Mouse (Mus musculus) heart, embryonic 13.5 days (tissue): ENCODE results near the gene Taf3. TPM values are rescaled to one million over a fixed set of nuclear protein-coding genes. Genes with fewer than 3 reads are reported as not detected.

Experiments used
- ATAC-seq: fragments of 200-750 bp; cut with Nextera tagmentation; 2 replicates; pipeline ENCODE4 v1.8.0; 2017; ENCODE audit warnings: moderate TSS enrichment; ENCODE audit not compliant: insufficient number of reproducible peaks, low FRiP score, low TSS enrichment; ENCODE audit errors: extremely low read depth
- H3K27ac ChIP-seq: fragments of 300-500 bp; sonication (generic); replicated peaks from 2 replicates; pipeline ENCODE4 v1.5.1; 2015; ENCODE audit warnings: moderate library complexity, mild to moderate bottlenecking, inconsistent platforms
- H3K27me3 ChIP-seq: fragments of 300-500 bp; sonication (generic); replicated peaks from 2 replicates; pipeline ENCODE4 v1.6.1; 2015; ENCODE audit warnings: mild to moderate bottlenecking, inconsistent platforms
- H3K36me3 ChIP-seq: fragments of 300-500 bp; sonication (generic); 2 replicates; pipeline ENCODE4 v1.6.1; 2015; ENCODE audit warnings: mild to moderate bottlenecking, inconsistent platforms
- H3K4me1 ChIP-seq: fragments of 300-500 bp; sonication (generic); 2 replicates; pipeline ENCODE4 v1.6.1; 2015; ENCODE audit warnings: inconsistent platforms
- H3K4me2 ChIP-seq: fragments of 300-500 bp; sonication (generic); 2 replicates; pipeline ENCODE4 v1.6.1; 2015; ENCODE audit warnings: inconsistent platforms, mild to moderate bottlenecking, moderate library complexity
- H3K4me3 ChIP-seq: fragments of 300-500 bp; sonication (generic); 2 replicates; pipeline ENCODE4 v1.5.1; 2015; ENCODE audit warnings: moderate library complexity, mild to moderate bottlenecking, inconsistent platforms
- H3K9ac ChIP-seq: fragments of 300-500 bp; sonication (generic); 2 replicates; pipeline ENCODE4 v1.6.1; 2015; ENCODE audit warnings: inconsistent platforms, mild to moderate bottlenecking, moderate library complexity
- H3K9me3 ChIP-seq: fragments of 300-500 bp; sonication (generic); 2 replicates; pipeline ENCODE4 v1.6.1; 2016; ENCODE audit warnings: inconsistent platforms
- WGBS: fragments of 180-500 bp; shearing (Covaris S2); methylation state at CpG from one replicate; pipeline ENCODE4 v1.1.7; 2015; ENCODE audit warnings: mixed read lengths; 5-methylcytosine and 5-hydroxymethylcytosine counted together
- polyA plus RNA-seq: library from polyadenylated mRNA; unstranded; fragments of >200 nt; fragmentation: Nextera tagmentation; extraction: Ambion mirVana; gene quantifications from 2 replicates; pipeline ENCODE4 v1.2.1, GENCODE M21; 2015

The Taf3 gene
- polyA plus RNA-seq, 1 experiment from 2014 or later = 8.0 TPM

- H3K9ac ChIP-seq = 0 out of 2 replicates have a peak overlapping the region, but pooled peaks have one; percentile 10
- H3K4me1 ChIP-seq = peaks cover 56% of the 10 kb centered on the region
- H3K9me3 ChIP-seq = no peaks in the 10 kb centered on the region
- H3K27me3 ChIP-seq = peaks cover 88% of the 10 kb centered on the region
- 7% methylated on average over 11 of the region's 11 CpGs for WGBS
- peak overlapping the region; percentile 64 for H3K4me3 ChIP-seq
- H3K4me2 ChIP-seq = peak overlapping the region; percentile 97
- no peak for ATAC-seq
- H3K27ac ChIP-seq = no peak overlapping the region
- no peaks in the 10 kb centered on the region for H3K36me3 ChIP-seq
These were observed 168.1 kb downstream of the Taf3 start for GRCm38 (mm10) chr2:9880271-9880670.

GRCm38 (mm10) chr2:9879493-9879892, 168.9 kb downstream of the Taf3 start:
- Histone ChIP-seq H3K27me3 (peaks cover 88% of the 10 kb centered on the region), H3K9me3 (no peaks in the 10 kb centered on the region), H3K4me1 (peaks cover 64% of the 10 kb centered on the region), H3K4me3 (peak overlapping the region; percentile 64), H3K9ac (peak overlapping the region; percentile 80), H3K4me2 (peak overlapping the region; percentile 97), H3K36me3 (no peaks in the 10 kb centered on the region), H3K27ac (peak overlapping the region; percentile 78; the same call in 1 of the 2 replicates)
- peak; percentile 90 for ATAC-seq
- under 1% methylated on average over 21 of the region's 21 CpGs for WGBS

GRCm38 (mm10) chr2:9879092-9879491, 169.3 kb downstream of the Taf3 start:
- WGBS = 1% methylated on average over 22 of the region's 22 CpGs
- H3K27ac ChIP-seq = peak overlapping the region; percentile 78
- H3K4me1 ChIP-seq = peaks cover 64% of the 10 kb centered on the region
- peaks cover 88% of the 10 kb centered on the region for H3K27me3 ChIP-seq
- no peaks in the 10 kb centered on the region for H3K36me3 ChIP-seq
- H3K9ac ChIP-seq = peak overlapping the region; percentile 80
- peak overlapping the region; percentile 64 for H3K4me3 ChIP-seq
- no peak for ATAC-seq
- H3K9me3 ChIP-seq = no peaks in the 10 kb centered on the region
- H3K4me2 ChIP-seq = peak overlapping the region; percentile 97

GRCm38 (mm10) chr2:9878564-9879081, 169.8 kb downstream of the Taf3 start:
- Histone ChIP-seq H3K4me3 (peak overlapping the region; percentile 64), H3K9ac (peak overlapping the region; percentile 80), H3K9me3 (no peaks in the 10 kb centered on the region), H3K27ac (peak overlapping the region; percentile 78), H3K4me1 (peaks cover 60% of the 10 kb centered on the region), H3K4me2 (peak overlapping the region; percentile 97), H3K27me3 (peaks cover 88% of the 10 kb centered on the region), H3K36me3 (no peaks in the 10 kb centered on the region)
- ATAC-seq = peak; percentile 32; the same call in 1 of the 2 replicates
- under 1% methylated on average over 29 of the region's 33 CpGs for WGBS

DNA sequence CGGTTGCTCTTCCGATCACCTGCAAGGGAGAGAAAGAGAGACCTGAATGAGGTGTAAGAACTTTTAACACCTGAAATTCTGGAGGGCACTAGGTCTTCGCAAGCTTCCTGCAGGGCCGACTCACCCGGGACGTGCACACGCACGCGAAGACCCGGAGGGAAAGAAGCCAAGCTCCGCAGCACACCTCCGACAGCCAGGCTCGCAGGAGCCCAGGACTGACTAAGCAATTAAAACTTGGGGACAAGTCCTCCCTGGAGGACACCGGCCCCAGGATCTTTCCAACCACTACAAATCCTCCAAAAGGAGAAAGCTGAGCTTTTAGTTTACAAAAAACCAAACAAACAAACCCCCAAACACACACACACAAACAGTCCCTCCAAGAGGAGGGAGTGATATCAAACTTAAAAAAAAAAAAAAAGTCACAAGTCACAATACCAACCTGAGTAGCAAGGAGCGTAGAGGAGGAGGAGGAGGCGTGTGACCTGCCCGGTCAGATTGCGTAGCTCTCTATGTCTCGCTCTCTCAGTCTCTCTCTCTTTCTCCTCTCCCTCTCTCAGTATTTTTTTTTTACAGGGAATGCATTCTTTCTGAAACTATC, 170.3 kb downstream of the Taf3 start:
- Histone ChIP-seq H3K4me2 (peak overlapping the region; percentile 97), H3K27me3 (peaks cover 88% of the 10 kb centered on the region), H3K27ac (peak overlapping the region; percentile 78), H3K4me1 (peaks cover 55% of the 10 kb centered on the region), H3K4me3 (peak overlapping the region; percentile 64), H3K36me3 (no peaks in the 10 kb centered on the region), H3K9me3 (no peaks in the 10 kb centered on the region), H3K9ac (peak overlapping the region; percentile 80)
- WGBS = under 1% methylated on average over 19 of the region's 19 CpGs
- ATAC-seq = no peak

DNA sequence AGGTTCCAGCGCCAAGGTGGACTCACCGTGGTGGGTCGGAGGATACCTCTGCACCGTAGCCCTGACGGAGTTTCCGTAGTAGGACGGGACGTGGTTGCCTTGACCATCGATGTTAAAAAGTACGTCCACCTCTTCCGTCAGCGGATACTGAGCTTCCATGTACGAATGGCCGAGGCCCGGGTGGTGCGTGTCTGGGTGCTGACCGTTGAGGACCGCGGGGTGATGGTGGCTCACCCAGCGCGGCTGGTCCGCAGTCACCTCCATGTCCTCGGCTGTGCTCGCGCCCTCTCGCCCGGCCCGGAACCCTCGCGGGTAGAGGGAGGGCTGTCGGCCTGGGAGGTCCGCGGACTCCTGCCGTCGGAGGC, 171.1 kb downstream of the Taf3 start:
- Histone ChIP-seq H3K9ac (peak overlapping the region; percentile 80), H3K36me3 (no peaks in the 10 kb centered on the region), H3K9me3 (no peaks in the 10 kb centered on the region), H3K27ac (peak overlapping the region; percentile 78; the same call in 1 of the 2 replicates), H3K27me3 (peaks cover 89% of the 10 kb centered on the region), H3K4me1 (peaks cover 56% of the 10 kb centered on the region), H3K4me3 (peak overlapping the region; percentile 64), H3K4me2 (peak overlapping the region; percentile 97)
- no peak for ATAC-seq
- under 1% methylated on average over 35 of the region's 35 CpGs for WGBS

DNA sequence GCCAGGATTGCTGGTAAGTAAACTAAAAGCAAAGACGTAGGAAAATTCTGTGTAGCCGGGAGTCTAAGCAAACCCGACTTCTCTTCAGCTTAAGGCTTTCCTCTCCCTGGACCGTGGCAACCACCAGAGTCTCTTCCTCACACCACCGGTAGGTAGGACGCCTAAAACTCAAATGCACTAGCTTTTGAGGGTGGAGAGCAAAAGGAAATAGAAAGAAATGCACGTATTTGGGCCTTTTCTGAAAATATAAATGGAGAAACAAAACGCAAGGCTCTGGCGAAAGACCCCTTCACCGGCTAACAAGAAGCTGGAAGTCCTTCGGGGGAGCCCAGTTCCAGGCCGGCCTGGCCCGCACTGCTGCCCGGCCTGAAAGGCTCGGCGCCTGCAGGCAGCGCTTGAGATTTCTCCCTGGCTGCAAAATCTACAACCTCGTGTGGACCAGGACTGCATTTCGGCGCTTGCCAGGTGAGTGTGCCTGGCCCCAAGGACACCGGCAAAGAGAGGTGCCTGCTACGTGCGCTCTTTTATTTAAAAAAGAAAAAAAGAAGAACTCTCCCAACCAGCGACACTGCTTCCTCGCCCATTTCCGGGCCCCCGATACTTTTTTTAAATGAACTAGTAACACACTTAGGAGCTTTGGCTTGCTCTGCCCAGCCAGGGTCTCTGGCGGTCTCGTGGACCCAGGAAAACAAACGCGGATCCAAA, 171.6 kb downstream of the Taf3 start:
- Histone ChIP-seq H3K4me1 (peaks cover 58% of the 10 kb centered on the region), H3K9ac (peak overlapping the region; percentile 80), H3K27me3 (peaks cover 89% of the 10 kb centered on the region), H3K4me3 (peak overlapping the region; percentile 64), H3K4me2 (peak overlapping the region; percentile 97), H3K9me3 (no peaks in the 10 kb centered on the region), H3K36me3 (no peaks in the 10 kb centered on the region), H3K27ac (peak overlapping the region; percentile 78; the same call in 1 of the 2 replicates)
- ATAC-seq = no peak
- WGBS = 5% methylated on average over 31 of the region's 31 CpGs

DNA sequence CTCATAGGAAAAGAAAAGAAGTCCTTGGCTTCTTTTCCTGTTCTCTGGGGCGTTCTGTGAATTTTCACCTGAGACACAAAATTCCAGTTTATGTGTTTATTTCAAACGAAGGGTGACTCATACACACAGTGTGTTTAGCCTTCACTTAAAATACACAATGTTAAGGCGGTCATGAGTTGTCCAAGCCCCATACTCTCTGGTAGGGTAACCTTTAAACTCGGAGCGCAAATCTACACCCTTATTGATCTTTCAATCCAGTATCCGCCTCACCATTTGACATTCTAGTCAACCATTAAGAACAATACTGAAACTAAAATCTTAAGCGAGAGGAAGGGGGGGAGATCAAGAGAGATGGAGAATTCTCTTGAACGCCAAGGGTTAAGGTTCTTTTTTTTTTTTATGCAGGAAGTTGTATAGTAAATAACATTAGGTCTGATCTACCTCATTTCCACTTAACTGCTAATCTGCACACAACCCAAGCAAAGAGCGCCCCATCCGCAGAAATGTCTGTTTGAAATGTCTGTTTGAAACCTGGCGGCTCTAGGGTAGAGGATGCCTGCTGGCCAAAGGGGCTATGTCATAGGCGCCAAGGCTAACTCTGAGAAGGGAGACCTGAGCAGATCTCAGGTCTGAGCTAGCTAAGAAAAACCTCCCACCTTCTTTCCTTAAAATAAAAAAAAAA, 172.6 kb downstream of the Taf3 start:
- Histone ChIP-seq H3K36me3 (no peaks in the 10 kb centered on the region), H3K4me3 (peak overlapping the region; percentile 64), H3K9me3 (no peaks in the 10 kb centered on the region), H3K9ac (peak overlapping the region; percentile 80), H3K27ac (no peak overlapping the region), H3K27me3 (peaks cover 89% of the 10 kb centered on the region), H3K4me1 (peaks cover 57% of the 10 kb centered on the region), H3K4me2 (peak overlapping the region; percentile 97)
- ATAC-seq = no peak
- WGBS = 30% methylated on average over 12 of the region's 12 CpGs

DNA sequence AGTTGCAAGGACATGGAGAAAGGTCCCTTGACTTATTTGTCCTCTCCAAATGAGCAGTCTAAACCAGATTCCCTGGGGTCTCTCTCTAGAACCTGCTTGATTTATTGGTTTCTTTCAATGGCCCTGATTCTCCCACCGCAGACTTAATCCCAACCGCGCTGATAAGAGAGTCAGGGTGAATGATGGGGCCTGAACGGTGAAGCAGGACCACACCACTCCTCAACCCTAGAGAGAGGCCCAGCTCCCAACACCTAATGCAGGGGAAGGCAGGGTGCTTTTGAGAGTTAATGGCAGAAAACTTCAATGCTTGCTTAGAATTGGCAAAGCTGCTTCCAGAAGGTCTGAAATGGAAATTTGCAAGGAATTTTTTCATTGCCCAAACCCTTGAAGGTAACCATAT, 173.2 kb downstream of the Taf3 start:
- H3K36me3 ChIP-seq = no peaks in the 10 kb centered on the region
- WGBS = 15% methylated on average over 4 of the region's 4 CpGs
- H3K27me3 ChIP-seq = peaks cover 87% of the 10 kb centered on the region
- peak overlapping the region; percentile 64 for H3K4me3 ChIP-seq
- no peak for ATAC-seq
- H3K9ac ChIP-seq = peak overlapping the region; percentile 53; the same call in 1 of the 2 replicates
- peak overlapping the region; percentile 97 for H3K4me2 ChIP-seq
- H3K9me3 ChIP-seq = no peaks in the 10 kb centered on the region
- peaks cover 51% of the 10 kb centered on the region for H3K4me1 ChIP-seq
- H3K27ac ChIP-seq = no peak overlapping the region

DNA sequence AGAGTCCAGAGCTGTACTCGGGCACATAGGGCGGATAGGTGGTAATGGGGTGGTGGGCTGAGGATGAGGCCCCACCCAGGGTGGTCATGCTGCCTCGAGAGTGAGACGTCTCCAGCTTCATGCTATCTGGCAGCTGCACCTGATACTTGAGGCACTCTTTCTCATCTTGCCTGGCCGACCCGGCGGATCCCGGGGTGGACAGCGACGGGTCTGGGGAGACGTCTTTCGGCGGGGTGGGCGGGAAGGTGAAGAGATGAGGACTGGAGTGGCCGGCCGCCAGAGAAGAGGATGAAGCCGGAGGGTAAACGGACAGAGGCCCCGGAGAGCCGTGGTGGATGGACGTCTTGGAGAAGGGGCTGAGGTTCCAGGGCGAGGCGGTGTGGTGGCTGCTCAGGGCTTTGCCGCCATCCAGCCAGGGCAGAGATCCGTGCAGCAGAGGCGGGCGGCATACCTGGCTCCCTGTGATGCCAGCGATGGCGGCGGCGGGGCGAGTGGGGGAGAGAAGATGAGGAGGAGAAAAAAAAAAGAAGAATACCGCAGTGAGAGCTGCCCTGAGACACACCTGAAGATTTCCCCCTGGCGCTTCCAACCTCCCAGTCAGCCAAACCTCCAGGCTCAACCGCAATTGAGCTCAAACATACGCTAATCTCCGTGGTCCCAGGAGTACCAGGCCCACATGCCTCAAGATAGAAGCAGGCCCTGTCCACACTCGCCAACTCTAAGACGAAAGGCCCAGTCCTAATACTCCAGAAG, 173.8 kb downstream of the Taf3 start:
- Histone ChIP-seq H3K9ac (peak overlapping the region; percentile 53), H3K4me1 (peaks cover 46% of the 10 kb centered on the region), H3K36me3 (no peaks in the 10 kb centered on the region), H3K27me3 (peaks cover 87% of the 10 kb centered on the region), H3K9me3 (no peaks in the 10 kb centered on the region), H3K4me3 (peak overlapping the region; percentile 64), H3K4me2 (peak overlapping the region; percentile 97), H3K27ac (no peak overlapping the region)
- no peak for ATAC-seq
- WGBS = 14% methylated on average over 39 of the region's 39 CpGs
